Mouse (Mus musculus): ENCODE measurements around the gene Cbarp.
"Not testable (repeated sequence)": the region's sequence is repeated elsewhere in the genome, so short reads cannot be mapped to it uniquely, and the experiment has no call there.

Cbarp gene

DNA sequence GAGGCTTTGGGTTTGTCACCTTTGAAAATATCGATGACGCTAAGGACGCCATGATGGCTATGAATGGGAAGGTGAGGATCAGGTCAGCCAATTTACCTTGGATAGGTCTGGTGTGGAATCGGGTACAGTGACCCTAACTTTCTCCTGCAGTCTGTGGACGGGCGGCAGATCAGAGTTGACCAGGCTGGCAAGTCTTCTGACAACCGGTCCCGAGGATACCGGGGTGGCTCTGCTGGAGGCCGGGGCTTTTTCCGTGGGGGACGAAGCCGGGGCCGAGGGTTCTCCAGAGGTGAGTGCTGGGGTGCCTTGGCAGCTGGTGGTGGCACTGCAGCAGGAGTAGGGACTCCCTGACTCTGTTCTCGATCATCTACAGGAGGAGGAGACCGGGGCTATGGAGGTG is 29.4 kb upstream of the Cbarp start:
- DNase-seq (ENCODE audit: low read depth, low spot score): no peak

GRCm38 (mm10) chr10:80169651-80170050 is 29.0 kb upstream of the Cbarp start:
- no peak for DNase-seq (ENCODE audit: low read depth, low spot score)

DNA sequence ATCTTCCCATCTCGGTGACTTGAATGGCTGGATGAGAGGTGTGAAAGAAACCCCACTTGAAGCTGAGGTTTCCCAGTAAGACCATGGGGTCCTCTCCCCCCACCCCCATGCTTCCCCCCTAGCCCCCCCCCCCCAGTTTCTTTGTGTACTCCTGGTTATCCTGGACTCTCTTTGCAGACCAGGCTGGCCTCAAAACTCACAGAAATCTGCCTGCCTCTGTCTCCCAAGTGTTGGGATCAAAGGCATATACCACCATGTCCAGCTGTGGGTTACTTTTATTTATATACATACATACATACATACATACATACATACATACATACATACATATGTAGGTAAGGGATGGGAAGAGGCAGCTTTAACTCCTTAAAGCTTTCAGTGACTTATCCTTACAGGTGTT is 28.4 kb upstream of the Cbarp start:
- DNase-seq (ENCODE audit: low read depth, low spot score): no peak

DNA sequence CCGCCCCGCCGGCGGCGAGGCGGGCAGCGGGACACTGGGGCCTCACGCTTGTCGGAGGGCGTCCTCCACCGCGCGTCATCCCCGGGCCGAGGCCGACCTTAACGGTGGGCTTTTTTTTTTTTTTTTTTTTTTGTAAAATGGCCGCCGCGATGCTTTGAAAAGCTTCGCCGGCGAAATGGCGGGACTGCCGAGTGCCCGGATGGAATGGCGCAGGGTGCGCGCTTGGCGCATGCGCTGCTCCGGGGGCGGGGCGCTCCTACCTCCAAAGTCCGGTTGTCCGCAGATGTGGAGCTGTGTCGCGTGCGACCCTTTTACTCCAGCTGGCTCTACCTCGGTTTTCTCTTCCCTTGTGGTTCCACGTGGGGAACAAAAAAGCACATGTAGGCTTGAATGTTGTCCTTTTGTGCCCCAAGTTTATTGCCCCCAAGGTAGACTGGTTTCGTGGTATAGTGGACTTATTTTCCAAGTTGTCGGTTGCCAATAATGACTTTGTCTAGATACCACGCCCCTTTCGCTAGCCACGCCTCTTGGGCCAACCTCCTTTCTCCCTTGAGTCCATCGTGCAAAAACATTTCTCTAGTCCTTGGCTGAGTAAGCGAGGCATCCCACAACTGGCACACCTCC is 27.5 kb upstream of the Cbarp start:
- DNase-seq (ENCODE audit: low read depth, low spot score): peak; percentile 97

GRCm38 (mm10) chr10:80167460-80168037 is 26.9 kb upstream of the Cbarp start:
- peak; percentile 99 for DNase-seq (ENCODE audit: low read depth, low spot score)

DNA sequence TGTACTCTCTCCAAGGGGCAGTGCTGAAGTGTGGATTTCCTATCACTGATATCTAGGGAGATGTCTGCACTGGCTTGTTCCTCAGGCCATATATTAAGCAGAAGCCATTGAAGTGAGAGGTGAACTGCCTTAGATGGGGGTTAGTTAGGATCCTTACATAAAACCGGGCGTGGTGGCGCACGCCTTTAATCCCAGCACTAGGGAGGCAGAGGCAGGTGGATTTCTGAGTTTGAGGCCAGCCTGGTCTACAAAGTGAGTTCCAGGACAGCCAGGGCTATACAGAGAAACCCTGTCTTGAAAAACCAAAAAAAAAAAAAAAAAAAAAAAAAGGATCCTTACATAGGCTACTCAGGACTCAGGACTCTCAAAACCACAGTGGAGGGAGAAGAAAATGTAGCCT is 25.5 kb upstream of the Cbarp start:
- not testable (repeated sequence) for DNase-seq (ENCODE audit: low read depth, low spot score)

- no peak for DNase-seq (ENCODE audit: low read depth, low spot score)
These were observed 24.9 kb upstream of the Cbarp start, which contains the start of gene Cirbp for GRCm38 (mm10) chr10:80165392-80166128. Gene Cirbp, plus strand, starts transcription at chr10:80165985.

GRCm38 (mm10) chr10:80164998-80165344 is 24.3 kb upstream of the Cbarp start:
- DNase-seq (ENCODE audit: low read depth, low spot score): peak; percentile 96

DNA sequence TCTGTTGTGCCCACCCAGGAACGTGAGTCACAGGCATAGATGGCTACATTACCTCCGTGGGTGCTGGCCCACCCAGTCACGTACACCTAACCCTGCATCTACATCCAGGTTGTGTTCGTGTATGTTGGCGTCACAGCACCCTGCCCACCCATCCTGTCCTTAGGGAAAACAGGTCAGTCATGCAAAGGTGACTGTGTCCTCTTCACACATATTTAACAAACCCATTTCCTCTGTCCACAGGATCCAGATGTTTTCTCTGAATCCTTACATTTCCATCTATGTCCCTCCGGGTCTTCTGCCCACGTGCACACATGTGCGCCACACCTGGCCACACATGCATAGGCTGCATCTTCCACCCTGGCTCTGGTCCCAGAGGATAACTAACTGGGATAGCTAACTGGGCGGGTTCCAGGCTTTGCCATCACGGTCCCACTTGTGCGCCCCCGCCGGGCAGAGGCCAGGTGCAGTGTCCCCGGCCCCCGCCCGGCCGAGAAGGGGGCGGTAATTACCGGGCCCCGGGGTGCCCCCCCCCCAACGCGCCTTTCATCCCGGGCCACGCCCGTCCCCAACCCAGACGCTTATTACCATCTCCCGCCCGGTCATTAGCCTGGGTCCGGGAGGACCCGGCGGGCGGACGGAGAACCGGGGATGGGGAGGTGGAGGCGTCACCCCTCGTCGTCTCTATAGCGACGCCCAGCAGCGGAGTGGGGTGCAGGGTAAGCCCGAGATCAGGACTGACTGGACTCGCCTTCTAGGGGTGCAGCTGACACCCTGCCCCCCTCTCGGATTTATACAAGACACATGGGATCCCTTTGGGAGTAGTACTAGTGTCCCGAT is 23.7 kb upstream of the Cbarp start:
- no peak for DNase-seq (ENCODE audit: low read depth, low spot score)

GRCm38 (mm10) chr10:80163721-80164120 is 23.1 kb upstream of the Cbarp start:
- DNase-seq (ENCODE audit: low read depth, low spot score): no peak

GRCm38 (mm10) chr10:80162716-80163299 is 22.2 kb upstream of the Cbarp start:
- DNase-seq (ENCODE audit: low read depth, low spot score): no peak

- DNase-seq (ENCODE audit: low read depth, low spot score): no peak
These were observed 21.6 kb upstream of the Cbarp start for GRCm38 (mm10) chr10:80162243-80162608.

DNA sequence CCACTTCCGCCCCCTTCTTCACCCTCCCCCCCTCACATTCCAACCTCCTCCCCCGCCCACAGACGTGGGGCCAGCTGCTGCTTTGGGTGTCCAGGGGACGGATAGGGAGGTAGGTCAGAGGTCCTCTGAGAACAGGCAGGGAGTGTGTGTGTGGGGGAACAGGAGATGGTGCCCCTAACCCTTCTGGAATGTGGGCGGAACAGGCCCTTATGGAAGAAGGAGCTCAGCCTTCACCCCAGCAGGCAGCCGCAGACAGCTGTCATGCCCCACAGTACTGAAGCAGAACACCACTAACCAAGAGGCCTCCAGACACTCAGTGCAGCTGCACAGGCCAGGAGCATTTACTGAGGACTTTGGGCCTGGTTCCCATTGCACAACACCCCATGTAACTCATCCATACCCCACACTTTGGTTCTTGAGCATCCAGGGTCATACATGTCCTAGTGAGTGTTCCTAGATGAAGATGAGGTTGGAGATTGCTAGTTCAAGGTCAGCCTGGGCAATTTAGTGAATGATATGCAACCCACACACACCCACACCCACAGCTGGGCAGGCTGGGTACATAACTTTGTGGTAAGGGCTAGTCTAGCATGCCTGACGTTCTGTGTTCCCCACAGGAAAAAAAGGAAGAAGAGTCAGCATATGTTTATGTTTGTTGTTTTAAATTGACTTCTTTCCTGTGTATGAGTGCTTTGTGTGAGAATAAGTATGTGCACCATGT is 21.0 kb upstream of the Cbarp start:
- no peak for DNase-seq (ENCODE audit: low read depth, low spot score)

- peak; percentile 57 for DNase-seq (ENCODE audit: low read depth, low spot score)
These were observed 20.1 kb upstream of the Cbarp start for GRCm38 (mm10) chr10:80160455-80161371.

DNA sequence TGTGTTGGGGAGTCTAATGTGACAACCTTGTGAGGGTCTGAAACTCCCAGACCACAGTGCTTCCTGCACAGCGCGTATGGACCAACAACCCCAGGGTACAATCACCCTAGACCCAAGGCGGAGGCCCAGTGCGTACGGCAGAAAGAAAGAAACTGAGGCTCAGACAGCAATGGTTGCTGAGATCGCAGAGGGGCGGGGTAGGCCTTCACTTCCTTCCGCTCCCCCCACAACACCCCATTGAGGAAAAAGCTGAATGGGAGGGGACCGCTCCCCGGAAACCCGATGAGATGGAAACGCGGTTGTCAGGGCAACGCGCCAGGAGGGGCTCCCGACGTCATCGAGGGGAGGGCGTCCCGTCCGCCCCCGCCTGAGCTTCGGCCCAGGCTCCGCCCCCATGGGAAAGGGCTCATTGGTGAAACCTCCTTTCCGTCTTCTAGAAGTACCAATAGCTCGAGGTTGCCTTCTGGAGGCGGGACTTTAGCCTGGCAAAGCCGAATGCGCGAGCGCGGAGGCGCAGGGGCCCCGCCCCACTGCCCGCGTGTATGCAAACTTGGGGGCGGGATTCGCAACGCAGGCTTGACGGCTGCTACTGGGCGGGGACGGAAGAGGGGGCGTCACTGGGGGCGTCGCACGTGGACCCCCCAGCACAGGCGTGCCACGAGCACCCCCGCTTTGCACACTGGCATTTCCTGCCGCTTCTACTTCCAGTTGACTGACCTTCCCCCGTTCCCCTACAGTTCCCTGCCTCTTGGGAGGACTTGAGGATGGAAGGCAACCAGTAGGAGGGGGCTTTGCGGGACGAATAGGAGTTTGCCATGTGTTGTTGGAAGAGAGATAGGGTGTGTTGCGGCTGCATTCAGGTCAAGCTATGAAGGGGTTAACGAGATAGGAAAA is 19.2 kb upstream of the Cbarp start:
- peak; percentile 100 for DNase-seq (ENCODE audit: low read depth, low spot score)

DNA sequence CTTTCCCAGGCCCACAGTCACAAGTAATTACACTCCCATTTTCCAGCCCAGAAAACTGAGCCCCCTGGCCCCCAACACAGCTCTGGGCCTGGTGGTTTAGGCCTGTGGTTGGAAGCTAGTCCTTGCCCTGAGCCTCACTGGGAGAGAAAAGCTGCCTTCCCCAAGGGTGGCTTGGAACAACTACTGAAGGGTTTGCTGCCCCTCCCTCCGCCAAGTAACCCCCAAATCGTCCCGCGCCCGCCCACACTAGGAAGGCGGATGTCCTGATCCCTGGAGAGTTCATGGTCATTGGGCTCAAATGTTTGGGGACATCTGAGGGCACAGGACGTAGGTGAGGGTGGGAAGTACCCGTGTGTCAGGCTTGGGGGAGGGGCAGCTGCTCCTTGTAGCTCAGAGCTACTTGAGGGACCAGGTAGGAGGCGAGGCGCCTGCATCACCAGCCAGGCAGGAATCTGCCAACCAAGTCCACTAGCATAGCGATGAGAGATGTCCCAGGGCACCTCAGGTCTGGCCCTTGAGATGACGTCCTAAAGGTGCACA is 18.5 kb upstream of the Cbarp start:
- DNase-seq (ENCODE audit: low read depth, low spot score): no peak

GRCm38 (mm10) chr10:80158307-80158986 is 17.8 kb upstream of the Cbarp start:
- peak; percentile 89 for DNase-seq (ENCODE audit: low read depth, low spot score)
